ENCODE assay signal across 8 mouse cellular contexts in the genomic region with DNA sequence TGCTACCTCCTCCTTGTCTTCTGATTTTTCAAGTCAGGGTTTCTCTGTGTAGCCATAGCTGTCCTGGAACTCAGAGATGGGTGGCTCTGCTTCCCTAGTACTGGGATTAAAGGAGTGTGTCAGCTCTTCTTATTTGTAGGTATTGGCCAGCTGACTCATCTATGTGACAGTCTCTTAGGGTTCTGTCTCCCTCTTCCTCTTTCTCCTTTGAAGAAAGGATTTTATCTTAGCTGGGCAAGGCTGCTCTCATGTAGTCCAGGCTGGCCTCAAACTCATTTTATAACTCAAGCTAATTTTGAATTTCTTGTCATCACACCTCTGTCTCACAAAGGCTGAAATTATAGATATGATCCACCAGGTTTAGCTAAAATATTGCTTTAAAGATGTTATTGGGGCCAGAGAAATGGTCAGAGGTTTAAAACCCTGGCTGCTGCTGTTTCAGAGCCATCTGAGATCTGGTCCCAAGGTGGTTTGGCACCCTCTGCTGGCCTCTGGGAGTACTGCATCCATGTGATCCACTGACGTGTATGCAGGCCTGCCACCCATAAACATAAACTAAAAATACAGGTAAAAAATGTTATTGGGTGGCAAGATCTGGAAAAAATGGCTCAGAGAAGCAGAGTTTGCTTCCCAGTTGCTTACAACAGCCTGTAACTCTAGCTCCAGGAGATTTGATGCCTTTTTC. TPM values are rescaled to one million over a fixed set of nuclear protein-coding genes. Genes with fewer than 3 reads are reported as not detected.
DNase-seq lines count a peak whose midpoint lies in the region; ATAC-seq lines count a peak whose summit lies in the region.

No protein-coding gene starts in this region.

- DNase-seq in adrenal gland, postnatal 10 days = peak; percentile 89
- peak; percentile 53 for DNase-seq in embryo, embryonic 11.5 days (ENCODE audit: low read depth, low spot score)
- DNase-seq in heart, adult 8-10 months (ENCODE audit: low spot score) = peak; percentile 81
- DNase-seq in layer of hippocampus, adult 11-12 months (ENCODE audit: low spot score) = peak; percentile 83
- DNase-seq in lung, adult 18-20 months = peak; percentile 74 to 84
- DNase-seq in ovary, postnatal 14 days (ENCODE audit: low spot score) = peak; percentile 79
- DNase-seq in thymus, postnatal 14 days = peak; percentile 80

- peak; percentile 81 for ATAC-seq in CD4-positive, CD25-positive, alpha-beta regulatory T cell, adult 4 months

RNA-seq across cellular contexts. Expression of gene Araf, which starts 26.8 kb away (rescaled TPM):
- polyA plus RNA-seq in CD4-positive, CD25-positive, alpha-beta regulatory T cell, adult 4 months (2017; shearing (Covaris generic)) = 100 to 1,000 TPM; 114 to 205 TPM
- total RNA-seq in adrenal gland, postnatal 10 days (2021) = 100 to 1,000 TPM in 1 of 2 experiments, 10 to 100 TPM in 1; 85.2 to 118 TPM
- 100 to 1,000 TPM in 1 of 4 experiments, 10 to 100 TPM in 3; 83.3 to 103 (median 92.8) TPM for total RNA-seq in heart, adult 8-10 months (2022)

Comparison
In these comparisons a context has a peak if more than half of its experiments do, and no peak if none do; other contexts are left out.
1. Peak in every context shown above with its lines: DNase-seq and ATAC-seq.